Mouse (Mus musculus) small intestine, adult 2 months (tissue): ENCODE data around the gene Ephx1. TPM values are rescaled to one million over a fixed set of nuclear protein-coding genes. Genes with fewer than 3 reads are reported as not detected.
A peak's percentile ranks its signal among the peaks of the same experiment; 100 is the strongest.
"Not testable (repeated sequence)": the region's sequence is repeated elsewhere in the genome, so short reads cannot be mapped to it uniquely, and the experiment has no call there.

ENCODE experiments used
- H3K27ac ChIP-seq: fragments of 200-500 bp; 2 replicates; pipeline ENCODE4 v1.5.1; 2012; ENCODE audit warnings: low read depth, low read length, control low read depth, inconsistent platforms; ENCODE audit not compliant: insufficient read depth
- H3K27me3 ChIP-seq: fragments of 200-500 bp; 2 replicates; pipeline ENCODE4 v1.6.1; 2012; ENCODE audit warnings: mild to moderate bottlenecking, moderate library complexity, low read length, inconsistent platforms; ENCODE audit not compliant: control insufficient read depth, insufficient read depth
- H3K36me3 ChIP-seq: fragments of 200-500 bp; 2 replicates; pipeline ENCODE4 v1.6.1; 2012; ENCODE audit warnings: mild to moderate bottlenecking, low read length, control low read depth, inconsistent platforms; ENCODE audit not compliant: control insufficient read depth, insufficient read depth
- H3K4me1 ChIP-seq: fragments of 200-500 bp; 2 replicates; pipeline ENCODE4 v1.6.1; 2012; ENCODE audit warnings: low read length, inconsistent platforms, mixed read lengths; ENCODE audit not compliant: control insufficient read depth, insufficient read depth, insufficient read length
- H3K4me3 ChIP-seq: fragments of 200-500 bp; 2 replicates; pipeline ENCODE4 v1.5.1; 2012; ENCODE audit warnings: low read depth, mild to moderate bottlenecking, control low read depth, inconsistent platforms, low read length, moderate library complexity
- CTCF ChIP-seq: fragments of 200-500 bp; IDR thresholded peaks from 2 replicates; pipeline ENCODE4 v1.5.1; 2012; ENCODE audit warnings: low read depth, mild to moderate bottlenecking, control low read depth, inconsistent platforms, low read length, moderate library complexity, mixed read lengths; ENCODE audit not compliant: insufficient replicate concordance, insufficient read length; ENCODE audit errors: extremely low read depth
- POLR2A ChIP-seq: fragments of 200-500 bp; IDR thresholded peaks from 2 replicates; pipeline ENCODE4 v1.6.1; 2012; ENCODE audit warnings: low read depth, mild to moderate bottlenecking, control low read depth, inconsistent platforms, low read length, moderate library complexity
- WGBS: fragments of 180-500 bp; shearing (Covaris S2); methylation state at CpG from one replicate; pipeline ENCODE4 v1.1.7; 2018; 5-methylcytosine and 5-hydroxymethylcytosine counted together
- polyA plus RNA-seq: library from polyadenylated mRNA; depleted of rRNA; stranded (reverse); fragments of >200 nt; gene quantifications from 2 replicates; pipeline ENCODE4 v1.2.3, GENCODE M21; 2012

Ephx1 gene
- polyA plus RNA-seq, 1 experiment, result 10.0 TPM

DNA sequence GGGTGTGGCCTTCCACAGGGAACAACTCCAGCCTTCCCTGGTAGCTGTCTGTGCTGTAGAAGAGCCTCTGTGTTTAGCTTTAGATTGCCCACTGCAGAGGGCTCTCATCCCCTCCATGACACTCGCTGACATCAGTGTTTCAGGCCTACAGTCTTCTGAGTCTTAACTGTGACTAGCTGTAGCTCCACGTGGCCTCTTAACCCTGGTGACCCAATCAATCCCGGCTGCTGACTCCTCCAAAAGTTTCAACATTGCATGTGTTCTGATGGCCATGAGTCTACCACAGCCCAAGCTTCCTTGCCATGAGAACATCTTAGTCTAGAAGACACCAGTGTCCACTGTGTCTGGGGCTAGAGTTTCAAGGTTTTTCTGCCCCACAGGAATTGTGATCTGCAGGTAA is 30.0 kb downstream of the Ephx1 start:
- 62% methylated on average over 3 of the region's 3 CpGs for WGBS

DNA sequence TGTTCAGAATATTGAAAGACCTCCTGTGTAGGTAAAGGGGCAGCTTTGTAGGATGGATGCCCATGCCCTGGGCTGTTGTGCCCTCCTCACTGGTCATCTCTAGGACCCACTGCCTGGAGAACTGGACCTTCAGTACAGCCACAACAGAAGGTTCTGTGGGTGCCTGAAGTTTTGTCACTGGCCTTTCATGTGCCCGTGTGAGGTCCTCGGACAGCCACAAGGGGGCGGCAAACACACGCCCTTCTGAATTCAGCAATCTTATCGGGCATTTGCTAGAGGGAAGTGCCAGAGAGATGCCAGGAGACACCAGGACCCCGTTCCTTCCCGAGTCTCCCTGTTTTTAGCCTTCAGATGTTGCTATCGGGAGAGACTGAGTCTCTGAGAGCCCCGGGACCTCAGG is 32.9 kb downstream of the Ephx1 start:
- Histone ChIP-seq H3K36me3 (no peaks in the 10 kb centered on the region), H3K27ac (no peak overlapping the region), H3K27me3 (no peaks in the 10 kb centered on the region), H3K4me3 (no peak overlapping the region), H3K4me1 (no peaks in the 10 kb centered on the region)
- 2% methylated on average over 9 of the region's 9 CpGs for WGBS
- TF ChIP-seq CTCF (peak; percentile 96), POLR2A (no peak)

More for the DNA sequence above, 30.0 kb downstream of the Ephx1 start:
- Histone ChIP-seq H3K36me3 (0 out of 2 replicates have a peak, but pooled peaks cover 5% of the 10 kb centered on the region), H3K4me3 (no peak overlapping the region), H3K27me3 (no peaks in the 10 kb centered on the region), H3K4me1 (no peaks in the 10 kb centered on the region), H3K27ac (no peak overlapping the region)
- no peak for TF ChIP-seq POLR2A
- no peak for TF ChIP-seq CTCF

DNA sequence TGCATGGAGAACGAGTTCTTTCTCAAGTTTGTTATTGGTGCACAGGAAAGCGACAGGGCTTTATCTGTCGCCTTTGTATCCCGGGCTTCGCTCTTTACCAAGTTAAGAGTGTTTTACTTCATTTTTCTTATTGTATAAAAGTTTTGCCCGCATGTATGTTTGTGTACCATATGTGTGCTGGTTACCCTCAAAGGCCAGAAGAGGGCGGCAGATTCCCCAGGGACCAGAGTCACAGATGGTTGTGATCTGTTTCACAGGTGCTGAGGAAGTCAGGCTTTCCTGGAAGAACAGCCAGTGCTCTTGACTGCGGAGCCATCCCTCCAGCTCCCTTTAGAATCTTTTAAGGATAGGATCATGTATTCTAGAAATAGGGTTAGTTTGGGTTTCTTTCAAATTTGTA is 34.0 kb downstream of the Ephx1 start:
- no peaks in the 10 kb centered on the region for H3K36me3 ChIP-seq
- H3K4me1 ChIP-seq, result peaks cover 2% of the 10 kb centered on the region; the same call in 1 of the 2 replicates
- no peaks in the 10 kb centered on the region for H3K27me3 ChIP-seq
- TF ChIP-seq CTCF, result no peak
- TF ChIP-seq POLR2A, result no peak
- H3K4me3 ChIP-seq, result no peak overlapping the region
- H3K27ac ChIP-seq, result no peak overlapping the region
- WGBS, result 93% methylated on average over 8 of the region's 8 CpGs

DNA sequence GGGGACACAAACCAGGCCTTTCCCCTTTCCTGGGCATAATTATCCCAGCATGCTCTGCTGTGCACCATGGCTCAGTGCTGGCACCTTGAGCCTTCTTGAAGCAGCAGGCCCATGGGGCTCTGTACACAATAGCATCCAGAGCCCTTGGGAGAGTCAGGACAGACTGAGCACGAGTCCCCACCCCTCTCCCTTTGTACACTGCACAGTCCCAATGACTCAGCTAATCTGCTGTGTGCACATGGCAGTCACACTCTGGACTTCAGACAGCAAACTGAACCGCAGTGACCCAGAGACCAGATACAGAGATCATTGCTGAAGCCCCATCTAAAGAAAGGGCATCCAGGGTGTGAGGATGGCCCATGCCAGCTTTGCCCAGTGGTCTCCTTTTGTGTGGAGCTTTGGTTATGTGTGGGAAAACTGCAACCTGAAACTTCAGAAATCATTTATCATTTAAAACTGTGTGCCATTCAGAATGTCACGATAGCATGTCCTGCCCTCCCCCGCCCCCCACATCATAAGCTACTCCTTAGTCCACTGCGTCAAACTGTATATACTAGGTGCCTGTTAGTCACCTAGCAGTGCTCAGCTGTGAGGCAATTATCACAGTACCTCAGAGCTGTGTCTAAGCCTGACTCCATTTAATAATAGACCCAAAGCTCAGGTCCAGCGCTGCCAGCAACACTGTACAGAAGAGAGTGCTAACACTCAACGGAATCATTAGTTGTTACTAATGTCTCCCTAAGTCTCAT is 39.2 kb downstream of the Ephx1 start:
- 66% methylated on average over 7 of the region's 7 CpGs for WGBS
- not testable (repeated sequence) for H3K27ac ChIP-seq, H3K4me1 ChIP-seq, H3K4me3 ChIP-seq, H3K36me3 ChIP-seq, H3K27me3 ChIP-seq

DNA sequence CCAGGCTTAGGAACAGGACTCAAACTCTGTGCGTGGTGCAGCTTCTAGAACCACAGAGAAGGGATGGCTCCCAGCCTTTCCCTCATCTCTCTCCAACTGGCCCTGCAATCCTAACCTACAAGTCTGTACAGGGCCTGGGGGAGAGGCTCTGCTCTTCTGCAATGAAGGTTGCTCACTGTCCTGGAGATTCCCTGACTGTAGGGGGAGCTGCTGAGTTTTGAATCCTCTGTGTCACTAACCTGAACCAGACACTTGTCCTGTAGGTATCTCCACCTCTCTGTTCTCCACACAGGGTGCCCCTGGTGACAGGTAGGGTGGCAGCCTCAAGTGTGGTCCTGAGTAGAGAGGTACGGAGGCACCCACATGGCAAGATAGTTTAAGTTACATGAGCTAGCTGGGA is 40.2 kb downstream of the Ephx1 start:
- peak; percentile 13; the same call in 1 of the 2 replicates for TF ChIP-seq CTCF
- no peak for TF ChIP-seq POLR2A
- 71% methylated on average over 2 of the region's 2 CpGs for WGBS
- H3K36me3 ChIP-seq, result no peaks in the 10 kb centered on the region
- no peak overlapping the region for H3K4me3 ChIP-seq
- peaks cover 7% of the 10 kb centered on the region; the same call in 1 of the 2 replicates for H3K4me1 ChIP-seq
- H3K27me3 ChIP-seq, result no peaks in the 10 kb centered on the region
- no peak overlapping the region for H3K27ac ChIP-seq

DNA sequence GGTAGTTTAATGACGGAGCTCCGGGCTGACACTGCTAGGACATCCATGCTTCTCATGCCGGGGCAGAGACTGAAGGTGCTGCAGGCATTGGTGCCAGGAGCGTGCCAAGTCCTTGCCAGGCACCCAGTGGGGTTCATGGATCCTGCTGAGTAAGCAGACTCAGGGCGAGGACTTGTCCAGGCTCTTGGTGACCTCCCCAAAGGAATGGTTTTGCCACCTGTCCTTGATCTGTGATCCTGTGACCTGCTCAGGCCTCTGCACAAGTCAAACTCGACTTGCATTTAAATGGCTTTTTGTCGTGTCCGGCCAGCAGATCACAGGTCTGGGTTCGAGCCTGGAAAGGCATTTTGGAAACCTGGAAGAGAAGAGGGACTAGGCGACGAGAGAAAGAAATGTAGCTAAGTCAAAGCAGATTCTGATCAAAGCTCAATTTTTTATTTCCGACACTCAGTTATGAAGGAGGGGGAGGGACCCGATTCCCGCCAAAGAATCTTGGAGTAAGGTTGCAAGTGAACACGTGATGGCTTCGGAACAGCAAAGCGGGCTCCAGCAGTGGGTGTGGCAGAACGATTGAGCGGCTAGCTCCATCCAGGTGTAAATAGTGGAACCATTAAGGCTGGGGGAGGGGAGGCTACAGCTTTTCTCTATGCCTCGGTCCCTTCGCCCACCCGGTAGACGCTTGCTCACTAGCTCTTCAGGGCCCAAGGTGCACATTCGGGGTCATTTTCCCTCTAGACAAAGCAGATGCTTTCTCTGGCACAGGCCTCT is 41.0 kb downstream of the Ephx1 start:
- peaks cover 7% of the 10 kb centered on the region; the same call in 1 of the 2 replicates for H3K4me1 ChIP-seq
- no peak overlapping the region for H3K4me3 ChIP-seq
- H3K36me3 ChIP-seq, result no peaks in the 10 kb centered on the region; the same call in 1 of the 2 replicates
- H3K27ac ChIP-seq, result no peak overlapping the region
- TF ChIP-seq CTCF (no peak), POLR2A (no peak)
- no peaks in the 10 kb centered on the region for H3K27me3 ChIP-seq
- 78% methylated on average over 24 of the region's 24 CpGs for WGBS

DNA sequence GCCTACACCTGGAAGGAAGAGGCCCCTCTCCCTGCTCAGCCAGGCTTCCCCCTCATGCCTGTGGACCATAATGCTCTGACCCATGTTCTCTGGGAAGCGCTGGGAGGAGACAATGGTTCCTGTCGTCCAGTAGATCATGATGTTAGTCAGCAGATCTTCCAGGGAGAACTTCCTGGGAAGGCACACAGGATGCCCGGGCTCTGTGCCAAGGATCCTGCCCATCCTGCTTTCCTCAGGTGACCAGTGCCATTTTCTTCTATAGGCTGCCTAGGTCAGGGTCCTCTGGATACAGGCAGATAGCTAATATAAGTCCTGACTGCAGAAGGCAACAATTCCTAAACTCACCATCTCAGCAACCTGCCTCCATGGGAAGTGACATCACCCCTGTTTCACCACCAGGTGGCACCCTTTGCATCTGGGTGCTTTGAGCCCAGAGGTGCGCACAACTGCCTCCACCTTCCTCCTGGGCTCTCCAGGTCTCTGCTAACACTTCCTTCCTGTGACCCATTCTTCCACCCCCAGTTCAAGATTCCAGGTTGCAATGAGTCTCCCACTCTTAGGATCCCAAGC is 44.5 kb downstream of the Ephx1 start:
- 65% methylated on average over 4 of the region's 4 CpGs for WGBS

More for the DNA sequence above, 44.5 kb downstream of the Ephx1 start:
- no peaks in the 10 kb centered on the region for H3K27me3 ChIP-seq
- peaks cover 3% of the 10 kb centered on the region; the same call in 1 of the 2 replicates for H3K4me1 ChIP-seq
- H3K36me3 ChIP-seq, result peaks cover 7% of the 10 kb centered on the region; the same call in 1 of the 2 replicates
- H3K27ac ChIP-seq, result no peak overlapping the region
- H3K4me3 ChIP-seq, result no peak overlapping the region
- peak; percentile 84 for TF ChIP-seq CTCF
- TF ChIP-seq POLR2A, result no peak
